Mouse (Mus musculus) neutrophil, adult 59 days (primary cell): Measurements from ENCODE around the gene Tnfsf9. TPM values are rescaled to one million over a fixed set of nuclear protein-coding genes. Genes with fewer than 3 reads are reported as not detected.

ENCODE experiments used
- total RNA-seq, 2 experiments: library from RNA; stranded (reverse); gene quantifications; 1 replicate in 1 of 2; 2 replicates in 1 of 2; pipeline ENCODE4 v1.2.4; 2023

Gene Tnfsf9
- total RNA-seq, result 1 to 10 TPM; 2.6 to 3.0 TPM

GRCm38 (mm10) chr17:57105181-57106034 lies at the start of gene Tnfsf9:
Gene Tnfsf9, plus strand, starts transcription at chr17:57105325.

GRCm38 (mm10) chr17:57058891-57059485 lies 46.1 kb upstream of the Tnfsf9 start, which contains the start of gene Crb3:
Gene Crb3, plus strand, starts transcription at chr17:57059105.

GRCm38 (mm10) chr17:57059486-57059977 lies 45.6 kb upstream of the Tnfsf9 start, which contains the start of gene Slc25a23:
Gene Slc25a23, minus strand, starts transcription at chr17:57059863.

GRCm38 (mm10) chr17:57078336-57078735 lies 26.8 kb upstream of the Tnfsf9 start, which contains the start of gene Dennd1c:
Gene Dennd1c, minus strand, starts transcription at chr17:57078514.

GRCm38 (mm10) chr17:57087049-57087832 lies 17.9 kb upstream of the Tnfsf9 start, which contains the start of gene Tubb4a:
Gene Tubb4a, minus strand, starts transcription at chr17:57087782.

GRCm38 (mm10) chr17:57148994-57149803 lies 44.1 kb downstream of the Tnfsf9 start, which contains the start of gene Cd70:
Gene Cd70, minus strand, starts transcription at chr17:57149777.

Other genes starting within 250 kb of the Tnfsf9 start
- gene Acsbg2, start 230.9 kb upstream of the Tnfsf9 start, total RNA-seq, result not detected
- under 1 TPM in 1 of 2 experiments, not detected in 1; 0.13 TPM for gene 1700061G19Rik, start 229.8 kb upstream of the Tnfsf9 start, total RNA-seq
- gene Mllt1, start 169.9 kb upstream of the Tnfsf9 start, total RNA-seq, result 10 to 100 TPM; 17.7 to 18.9 TPM
- gene Acer1, start 123.2 kb upstream of the Tnfsf9 start, total RNA-seq, result not detected
- gene Clpp, start 115.0 kb upstream of the Tnfsf9 start, total RNA-seq, result 10 to 100 TPM in 1 of 2 experiments, 1 to 10 TPM in 1; 9.5 to 11.6 TPM
- 10 to 100 TPM in 1 of 2 experiments, 1 to 10 TPM in 1; 5.6 to 10.1 TPM for gene Alkbh7, start 108.0 kb upstream of the Tnfsf9 start, total RNA-seq
- 1 to 10 TPM in 1 of 2 experiments, not detected in 1; 2.3 TPM for gene Pspn, start 105.3 kb upstream of the Tnfsf9 start, total RNA-seq
- gene Gtf2f1, start 94.0 kb upstream of the Tnfsf9 start, total RNA-seq, result 10 to 100 TPM; 48.4 to 52.2 TPM
- gene Gm17949, start 93.9 kb upstream of the Tnfsf9 start, total RNA-seq, result under 1 TPM; 0.31 to 0.33 TPM
- gene Khsrp, start 73.8 kb upstream of the Tnfsf9 start, total RNA-seq, result 10 to 100 TPM; 95.8 to 99.2 TPM
- gene Slc25a41, start 63.7 kb upstream of the Tnfsf9 start, total RNA-seq, result not detected
- under 1 TPM in 1 of 2 experiments, not detected in 1; 0.64 TPM for gene Crb3, start 46.2 kb upstream of the Tnfsf9 start, total RNA-seq
- 1 to 10 TPM; 2.1 to 3.4 TPM for gene Slc25a23, start 45.5 kb upstream of the Tnfsf9 start, total RNA-seq
- gene Dennd1c, start 26.8 kb upstream of the Tnfsf9 start, total RNA-seq, result 100 to 1,000 TPM; 190 to 192 TPM
- under 1 TPM in 1 of 2 experiments, not detected in 1; 0.16 TPM for gene Tubb4a, start 17.5 kb upstream of the Tnfsf9 start, total RNA-seq
- not detected for gene Cd70, start 44.5 kb downstream of the Tnfsf9 start, total RNA-seq
- 10 to 100 TPM; 33.6 to 34.9 TPM for gene Tnfsf14, start 88.9 kb downstream of the Tnfsf9 start, total RNA-seq
- 100 to 1,000 TPM; 489 to 508 TPM for gene C3, start 122.8 kb downstream of the Tnfsf9 start, total RNA-seq
- 10 to 100 TPM; 52.0 to 56.1 TPM for gene Gpr108, start 143.1 kb downstream of the Tnfsf9 start, total RNA-seq
- 1 to 10 TPM; 3.7 to 5.0 TPM for gene Trip10, start 144.1 kb downstream of the Tnfsf9 start, total RNA-seq
- 100 to 1,000 TPM; 162 to 170 TPM for gene Vav1, start 173.8 kb downstream of the Tnfsf9 start, total RNA-seq